Mouse (Mus musculus) adipocyte (in vitro differentiated cells): ENCODE measurements at regions not wholly inside any gene's neighbourhood (a gene's known extent, or its start where the extent isn't known, plus 50 kb on each side); places are given as distances from the start of the nearest gene placed in this dataset.

Experiments
- DNase-seq: peaks from one replicate; pipeline ENCODE4 v3.0.0-alpha.2; 2016; ENCODE audit warnings: low spot score

DNA sequence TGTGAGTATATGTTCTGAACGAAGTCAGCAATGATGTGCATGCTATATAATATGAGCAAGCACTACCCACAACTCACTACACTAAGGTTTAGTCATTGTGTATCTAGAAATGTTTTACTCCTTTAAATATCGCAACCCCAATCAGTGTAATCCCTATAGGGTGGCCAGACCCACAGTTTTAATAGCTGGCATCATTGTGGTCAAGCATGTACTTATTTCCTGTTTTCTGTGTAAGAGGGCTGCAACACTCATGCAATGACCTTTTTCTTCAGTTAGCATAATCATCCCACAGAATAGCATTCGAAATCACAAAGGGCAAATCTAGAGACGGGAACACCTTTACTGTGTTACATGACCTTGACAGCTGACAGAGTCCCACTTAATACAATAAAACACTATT is 333.3 kb downstream of the Insc start:
- DNase-seq: no peak

DNA sequence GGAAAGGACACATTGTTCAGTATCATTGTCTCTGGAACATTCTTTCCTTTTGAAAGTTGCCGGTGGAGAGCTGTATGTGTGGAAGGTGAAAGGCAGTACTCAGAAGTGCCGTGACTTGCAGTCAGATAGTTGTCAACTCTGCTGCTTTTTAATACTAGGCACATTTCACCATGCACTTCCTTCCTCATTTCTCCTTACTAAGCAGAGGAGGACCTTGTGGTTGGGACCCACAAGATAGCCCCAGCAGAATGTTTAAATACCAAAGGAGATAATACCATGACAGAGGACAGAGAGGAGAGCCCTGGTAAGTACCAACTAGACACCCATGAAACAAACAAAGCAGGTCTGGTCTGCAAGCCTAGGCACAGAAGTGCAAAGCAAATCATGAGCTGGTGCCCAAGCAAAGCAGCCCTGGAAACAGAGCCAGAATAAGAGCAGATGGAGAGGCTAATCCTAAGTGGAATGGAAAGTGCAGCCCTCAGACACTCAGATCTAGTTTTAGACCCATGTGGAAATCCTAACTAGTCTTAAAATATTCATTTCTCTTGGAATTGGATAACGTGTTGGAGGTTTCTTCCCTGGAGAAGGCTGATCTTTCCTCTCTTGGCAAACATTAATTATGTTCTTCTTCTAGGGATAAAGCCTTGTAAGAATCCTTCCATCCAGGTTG is 341.4 kb downstream of the Insc start:
- no peak for DNase-seq

DNA sequence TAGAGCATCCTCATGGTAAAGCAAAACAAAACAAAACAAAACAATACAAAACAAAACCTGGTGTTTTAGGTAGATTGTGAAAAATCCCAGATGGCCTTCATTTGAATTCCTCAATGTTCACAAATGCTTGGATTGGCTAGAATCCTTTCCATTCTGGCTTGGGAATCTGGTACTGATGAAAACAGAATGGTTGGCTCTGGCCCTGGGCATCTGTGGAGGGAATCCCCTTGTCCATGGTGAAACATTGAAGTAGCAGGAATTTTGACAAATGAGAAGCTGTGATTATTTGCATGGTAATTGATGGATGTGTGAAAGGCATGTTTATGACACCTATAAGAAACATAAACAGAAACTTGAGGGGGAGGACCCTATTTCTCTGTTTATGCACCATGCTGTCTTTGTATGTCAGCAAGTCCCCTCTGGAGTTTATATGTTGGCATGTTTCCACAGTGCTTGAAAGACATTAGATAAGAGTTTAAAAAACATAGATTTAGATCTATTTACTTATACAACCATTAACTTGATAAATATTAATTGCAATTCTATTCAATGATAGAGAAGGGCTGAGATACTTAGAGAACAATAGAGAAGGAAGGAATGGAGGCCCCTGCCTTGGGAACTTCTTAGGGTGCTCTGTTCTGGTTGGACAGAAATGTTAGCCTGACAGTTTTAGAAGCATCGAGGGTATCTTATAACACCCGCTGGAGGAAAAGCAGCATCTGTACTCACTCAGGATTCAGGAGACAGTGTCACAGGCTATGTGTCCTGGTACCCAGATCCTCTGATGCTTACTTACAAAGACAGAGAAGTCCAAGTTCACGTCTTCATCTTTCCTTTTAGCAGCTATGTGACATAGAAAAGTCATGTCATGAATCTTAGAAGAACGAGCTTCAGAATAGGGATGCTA is 343.3 kb downstream of the Insc start:
- no peak for DNase-seq

DNA sequence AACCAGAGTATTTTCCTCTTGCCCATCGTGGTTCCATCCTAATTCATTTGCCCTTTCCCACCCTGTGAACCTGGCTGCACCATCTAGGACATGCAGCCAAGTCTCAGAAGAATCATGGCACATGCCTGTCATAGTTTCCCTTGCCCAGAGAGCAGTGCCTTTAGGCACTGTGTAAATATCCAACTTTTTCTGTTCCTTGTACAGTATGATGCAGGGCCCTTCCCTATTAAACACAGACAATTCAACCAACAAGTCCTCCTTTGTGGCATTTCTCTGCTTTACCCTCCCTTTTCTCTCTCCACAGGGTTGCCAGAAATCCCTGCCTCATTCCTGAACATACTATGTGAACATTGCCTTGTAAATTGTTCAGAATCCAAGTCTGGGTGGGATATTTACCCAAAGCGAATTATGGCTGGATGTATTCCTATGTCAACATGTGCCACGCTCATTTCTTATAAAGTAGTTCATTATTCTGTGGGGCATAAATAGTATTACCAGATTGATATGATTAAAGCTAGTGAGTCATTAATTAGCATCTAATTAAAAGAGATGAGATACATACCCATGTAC is 349.1 kb downstream of the Insc start:
- DNase-seq: no peak

DNA sequence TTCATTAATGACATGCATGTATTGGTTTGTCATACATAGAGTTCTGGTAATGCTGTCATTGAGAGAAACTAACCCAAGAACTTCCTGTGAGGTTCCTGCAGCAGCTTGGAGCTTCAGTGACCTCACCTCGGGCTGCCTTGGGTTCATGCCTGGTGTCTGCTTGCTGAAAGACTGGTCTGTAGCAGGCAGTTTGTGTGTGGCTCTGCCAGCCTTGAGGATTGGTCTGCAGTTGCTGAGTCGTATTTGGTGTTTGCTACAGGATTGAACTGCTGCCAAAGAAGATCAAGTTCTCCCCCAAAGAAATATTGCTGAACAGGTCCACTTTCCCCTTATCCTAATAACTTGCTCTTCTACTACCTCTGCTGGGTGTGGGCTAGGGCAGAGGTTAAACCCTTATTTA is 362.5 kb downstream of the Insc start:
- DNase-seq: no peak

DNA sequence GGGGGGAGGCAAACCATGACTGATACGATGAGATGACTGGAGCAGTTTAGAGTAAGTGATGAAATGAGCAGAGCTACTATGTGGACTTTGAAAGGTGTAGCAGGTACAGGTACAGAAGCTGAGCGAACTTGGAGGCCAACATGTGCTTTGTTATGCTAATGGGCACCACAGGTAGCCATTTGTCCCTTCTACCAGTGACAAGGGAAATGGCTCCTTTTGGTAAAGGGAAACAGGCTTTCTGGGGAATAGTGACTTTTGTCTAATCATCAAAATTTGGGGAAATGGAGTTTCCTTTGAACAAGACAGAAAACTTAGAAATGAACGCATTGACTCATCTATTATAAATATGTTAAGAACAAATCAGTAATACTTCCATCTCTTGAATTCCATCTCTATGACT is 368.8 kb downstream of the Insc start:
- DNase-seq: no peak

DNA sequence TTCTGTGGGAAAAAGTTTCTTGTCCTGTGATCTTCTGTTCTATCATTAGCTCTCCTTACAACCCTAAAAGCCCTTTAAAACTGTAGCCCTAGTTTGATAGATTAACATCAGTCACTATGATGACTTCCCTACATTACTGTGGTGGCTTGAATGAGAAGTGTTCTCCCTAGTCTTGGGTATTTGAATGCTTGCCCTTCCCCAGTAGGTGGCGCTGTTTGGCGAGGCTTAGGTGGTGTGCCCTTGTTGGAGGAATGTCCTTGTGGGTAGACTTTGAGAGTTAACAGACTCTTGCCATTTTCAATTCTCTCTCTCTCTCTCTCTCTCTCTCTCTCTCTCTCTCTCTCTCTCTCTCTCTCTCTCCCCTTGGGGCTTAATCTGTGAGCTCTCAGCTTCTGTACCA is 379.8 kb downstream of the Insc start:
- DNase-seq: no peak

DNA sequence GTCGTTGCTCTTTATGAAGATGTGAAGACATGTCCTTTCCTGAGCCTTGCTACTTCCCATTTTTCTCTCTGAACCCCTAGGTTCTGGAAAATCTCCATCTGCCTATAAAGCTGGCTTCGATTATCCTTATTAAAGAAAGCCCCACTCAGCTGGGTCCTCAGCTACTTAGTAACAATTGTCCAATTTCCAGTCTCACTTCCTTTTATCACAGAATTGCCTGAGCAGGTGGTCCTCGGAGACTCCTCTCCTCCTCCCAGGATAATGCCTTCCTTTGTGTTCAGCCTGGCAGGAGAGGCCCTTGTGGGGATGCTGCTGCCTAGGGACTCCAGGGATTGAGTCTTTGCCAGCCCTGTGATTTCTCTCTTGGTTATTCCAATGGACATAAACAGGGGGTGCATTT is 385.5 kb downstream of the Insc start:
- no peak for DNase-seq

DNA sequence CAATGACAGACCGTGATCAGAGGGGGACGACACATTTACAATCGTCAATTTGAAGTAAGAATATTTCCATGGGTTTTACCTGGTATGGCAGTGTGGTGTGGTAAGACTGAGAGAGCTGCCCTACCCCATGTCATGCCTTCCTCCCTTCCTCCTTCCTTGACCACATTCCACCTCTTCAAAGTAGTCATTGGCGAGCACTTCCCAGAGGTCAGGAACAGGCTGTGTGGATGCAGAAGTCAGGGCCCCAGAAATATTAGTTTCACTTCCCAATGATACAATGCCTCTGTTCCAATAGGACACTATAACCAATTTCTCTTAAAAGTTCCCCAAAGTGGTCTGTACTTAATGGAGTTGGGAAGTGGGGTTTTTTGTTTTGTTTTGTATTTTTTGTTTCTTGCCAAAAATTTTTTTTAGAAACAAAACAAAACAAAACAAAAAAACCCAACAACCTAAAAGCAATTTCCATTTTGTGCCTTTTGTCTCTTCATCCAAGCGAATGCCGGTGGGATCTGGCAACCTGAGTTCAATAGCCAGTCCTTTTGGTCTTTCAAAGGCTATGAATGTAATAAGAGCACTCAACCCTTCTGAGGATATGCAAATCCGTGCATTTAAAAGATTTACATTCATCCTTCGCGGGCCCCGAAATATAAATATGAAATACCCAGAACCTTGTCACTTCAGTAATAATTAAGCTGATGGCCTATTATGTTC is 387.9 kb downstream of the Insc start:
- DNase-seq: no peak

DNA sequence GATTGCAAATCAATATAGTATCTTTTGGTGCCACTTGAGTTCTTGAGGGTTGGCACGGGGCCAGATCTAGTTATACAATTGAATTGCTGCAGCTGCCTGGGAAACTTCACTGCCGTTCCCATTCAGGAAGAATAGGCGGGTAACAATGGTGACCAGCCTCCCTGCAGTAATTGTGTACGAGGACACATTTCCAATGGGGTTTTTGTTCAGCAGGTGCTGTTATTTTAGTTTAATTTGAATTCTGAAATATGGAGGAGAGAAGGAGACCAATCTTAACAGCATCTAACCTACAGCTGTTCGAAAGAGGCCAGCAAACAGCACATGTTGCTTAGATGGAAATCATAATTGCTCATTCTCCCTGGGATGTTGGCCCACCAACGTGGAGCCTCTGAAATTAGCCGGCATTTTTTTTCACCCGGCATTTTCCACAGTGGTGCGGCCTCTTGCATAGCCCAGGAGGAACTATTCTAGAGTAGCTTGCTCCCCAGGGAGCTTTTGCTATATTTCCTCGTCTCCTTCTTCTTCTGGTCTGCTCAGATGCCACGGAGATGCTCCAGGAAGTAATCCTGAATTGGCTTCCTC is 388.6 kb downstream of the Insc start:
- DNase-seq: no peak

DNA sequence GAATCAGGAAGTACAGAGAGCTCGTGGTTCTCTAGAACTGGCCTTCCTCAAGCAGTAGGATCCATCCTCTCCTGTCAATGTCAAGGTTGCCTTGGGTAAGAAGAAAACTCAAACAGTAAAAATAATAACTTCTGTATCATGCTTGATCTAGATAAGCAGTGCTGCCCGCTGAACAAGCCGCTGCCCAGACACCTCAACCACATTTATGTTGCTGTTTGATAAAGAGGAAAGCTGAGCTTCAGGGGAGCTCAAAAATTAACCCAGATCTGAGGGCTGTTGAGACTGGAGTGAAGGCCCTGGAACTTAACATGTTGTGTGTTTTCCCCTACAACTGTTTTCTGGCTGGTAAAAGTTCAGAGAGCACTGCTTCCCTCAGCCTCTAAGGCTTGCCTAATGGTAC is 389.1 kb downstream of the Insc start:
- no peak for DNase-seq

DNA sequence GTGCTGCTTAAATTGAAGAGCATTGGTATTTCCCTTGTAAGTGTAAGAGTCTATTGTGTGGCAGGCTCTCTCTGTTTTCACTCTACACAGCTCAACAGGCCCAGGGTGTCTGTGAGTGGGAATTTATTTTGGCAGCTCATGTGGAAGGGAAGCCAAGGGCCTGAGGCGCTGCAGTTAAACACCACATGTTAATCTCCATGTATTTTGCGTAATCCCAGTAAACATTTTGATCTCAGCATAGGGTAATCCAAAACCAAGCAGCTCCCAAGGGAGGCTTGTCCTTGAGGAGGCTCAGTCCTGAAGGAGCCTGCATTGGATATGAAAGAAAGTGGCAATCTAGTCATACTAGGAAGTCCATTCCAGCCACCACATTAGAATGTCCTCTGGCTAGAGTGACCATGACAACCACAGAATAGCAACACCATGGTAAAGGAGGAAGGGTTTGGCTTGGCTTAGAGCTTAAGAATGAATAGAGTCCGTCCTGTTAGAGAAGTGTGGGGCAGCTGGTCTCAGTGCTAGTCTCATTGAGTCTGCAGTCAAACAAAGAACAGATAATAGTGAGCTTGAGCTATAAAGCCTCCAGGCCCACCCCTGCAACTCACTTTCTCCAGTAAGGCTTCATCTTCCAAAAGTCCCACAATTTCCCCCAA is 391.6 kb downstream of the Insc start:
- no peak for DNase-seq

DNA sequence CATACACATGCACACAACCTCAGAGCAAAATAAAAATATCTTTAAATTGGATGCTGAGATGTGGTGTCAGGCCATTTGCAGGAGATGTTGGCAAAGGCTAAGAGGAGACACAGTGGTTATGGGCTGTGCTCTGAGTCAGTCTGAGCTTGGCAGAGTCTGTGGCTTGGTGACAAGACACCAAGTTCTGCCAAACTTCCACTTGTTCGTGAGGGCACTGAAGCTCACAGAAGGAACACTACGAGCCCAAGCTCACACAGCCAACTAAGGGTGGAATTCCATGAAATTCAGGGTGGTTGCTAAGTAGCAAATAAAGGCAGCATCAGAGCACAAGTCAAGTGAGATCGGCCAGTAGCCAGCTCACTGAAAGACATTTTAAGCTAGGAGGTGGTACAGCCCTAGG is 396.8 kb downstream of the Insc start:
- no peak for DNase-seq

DNA sequence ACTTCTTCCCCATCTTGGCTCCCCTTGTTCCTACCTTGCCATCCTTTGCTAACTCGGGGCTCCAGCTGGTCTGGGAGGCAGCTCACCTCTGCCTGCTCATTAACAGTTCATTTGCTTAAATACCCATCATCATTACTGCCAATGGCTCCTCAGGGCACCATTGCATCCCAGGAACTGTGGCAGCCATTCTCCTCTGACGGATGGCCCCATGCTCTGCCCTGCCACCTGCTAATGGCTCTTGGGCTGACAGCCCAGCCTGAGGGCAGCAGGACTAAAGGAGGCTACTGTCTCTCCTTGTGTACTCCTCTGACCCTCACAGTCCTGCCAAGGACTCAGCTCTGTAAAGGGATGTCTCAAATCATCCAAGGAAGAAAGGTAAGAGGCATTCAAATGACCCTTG is 398.7 kb downstream of the Insc start:
- no peak for DNase-seq

DNA sequence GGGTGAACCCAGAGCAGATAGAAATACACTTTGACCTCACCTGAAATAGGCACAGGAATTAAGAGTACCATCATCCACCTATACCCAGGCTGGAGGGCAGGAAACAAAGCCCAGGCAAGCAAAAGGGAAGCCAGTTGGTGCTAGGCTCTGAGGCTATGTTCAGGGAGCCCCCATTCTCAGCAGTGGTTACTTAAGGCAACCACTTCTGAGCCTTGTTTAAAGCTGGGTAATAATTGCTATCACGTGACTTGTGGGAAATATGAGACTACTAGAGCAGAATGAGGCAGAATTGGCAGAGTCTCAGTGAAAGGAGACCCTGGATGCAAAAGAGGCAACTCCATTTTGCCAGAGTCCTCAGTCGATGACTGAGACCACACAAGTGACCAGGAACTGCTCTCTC is 401.5 kb downstream of the Insc start:
- no peak for DNase-seq

DNA sequence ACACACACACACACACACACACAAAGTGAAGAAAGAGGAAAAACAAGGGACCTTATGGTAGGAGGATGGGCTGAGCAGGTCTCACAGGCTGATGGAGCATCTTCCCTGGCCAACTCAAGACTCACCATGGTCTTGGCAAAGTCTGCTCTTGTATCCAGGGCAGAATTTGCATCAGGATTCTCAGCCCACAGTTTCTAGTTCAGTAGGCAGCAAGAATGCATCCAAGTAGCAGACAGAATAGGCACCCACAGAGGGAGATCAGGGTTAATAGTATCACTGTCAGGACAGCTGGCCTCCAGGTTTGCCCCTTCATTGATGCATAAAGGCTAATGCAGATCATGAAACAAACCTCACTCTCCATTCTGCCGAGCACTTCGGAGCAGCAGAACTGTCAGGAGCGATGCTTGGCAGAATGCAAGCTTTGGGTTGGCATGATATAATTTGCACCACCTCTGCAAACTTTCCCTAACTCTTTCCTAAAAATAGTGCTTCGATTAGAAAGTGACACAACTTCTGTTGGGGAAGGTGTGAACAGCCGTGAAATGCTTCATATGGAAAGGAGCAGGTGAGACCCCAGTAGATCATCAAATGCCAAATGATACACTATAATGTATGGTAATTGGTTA is 404.0 kb downstream of the Insc start:
- DNase-seq: no peak

DNA sequence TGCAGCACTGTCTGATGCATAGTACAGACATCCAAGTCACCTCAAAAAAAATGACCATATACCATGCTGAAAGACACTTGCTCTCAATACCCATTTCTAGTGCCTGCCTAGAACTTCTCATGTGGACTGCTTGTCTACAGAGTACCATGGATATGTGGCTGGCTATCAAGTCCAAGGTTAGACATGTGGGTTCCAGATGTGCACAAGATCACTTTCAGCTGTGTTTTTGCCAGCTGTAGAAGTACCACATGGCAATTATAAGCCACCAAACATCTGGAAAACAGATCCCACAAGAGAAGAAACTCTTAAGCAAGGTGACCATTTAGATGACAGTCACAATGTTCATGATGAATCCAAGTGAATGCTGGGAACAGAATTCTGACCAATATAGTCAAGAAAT is 409.8 kb downstream of the Insc start:
- no peak for DNase-seq

DNA sequence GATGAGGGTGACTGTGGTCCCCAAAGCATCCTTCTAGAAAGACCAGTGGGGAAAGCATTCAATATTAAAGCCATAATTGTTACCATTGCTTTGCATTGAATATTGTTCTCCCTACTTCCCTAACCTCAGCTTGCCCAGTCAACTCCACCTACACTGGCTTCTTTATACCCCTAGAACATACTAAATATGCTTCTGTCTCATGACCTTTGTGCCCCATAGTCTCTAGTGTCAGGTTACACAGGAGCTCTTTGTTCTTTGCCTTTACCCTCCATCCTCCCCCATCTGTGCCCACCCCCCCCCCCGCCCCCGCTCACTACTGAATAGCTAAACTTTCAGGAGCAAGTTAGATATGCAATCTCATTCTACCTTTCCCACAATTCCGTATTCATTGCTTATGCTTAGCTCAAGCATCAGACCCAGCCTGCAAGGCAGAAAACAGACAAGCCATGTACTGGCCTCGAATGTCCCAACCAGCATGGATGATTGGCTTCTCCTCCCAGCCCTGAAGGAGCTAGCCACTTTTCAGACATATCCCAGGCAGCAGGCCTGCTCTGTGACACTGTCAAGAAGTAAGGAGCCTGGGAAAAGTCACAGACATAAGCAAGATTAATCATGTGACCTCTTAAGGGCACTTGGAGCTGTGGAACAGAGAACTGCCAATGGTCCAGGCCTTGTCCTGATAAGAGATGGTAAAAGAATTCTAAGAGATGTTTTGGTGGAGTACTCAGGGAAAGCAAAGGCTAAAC is 410.4 kb downstream of the Insc start:
- no peak for DNase-seq

DNA sequence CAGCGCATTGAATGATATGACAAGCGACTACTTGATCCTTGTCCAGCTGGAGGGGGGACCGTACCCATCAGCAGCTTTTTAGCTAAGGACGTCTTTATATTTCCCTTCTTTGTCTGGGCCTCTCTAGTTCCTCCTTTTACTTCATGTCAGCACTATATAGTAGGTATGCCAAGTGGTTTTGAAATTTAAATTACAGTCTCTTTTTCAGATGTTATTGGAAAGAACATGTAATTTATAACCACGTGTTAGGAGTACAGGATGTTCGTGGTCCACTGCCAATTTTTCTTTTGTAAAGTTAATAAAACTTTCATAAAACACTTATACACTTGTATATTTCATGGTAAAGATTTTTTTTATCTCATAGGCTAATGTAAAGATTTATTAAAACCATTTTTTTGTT is 426.5 kb downstream of the Insc start:
- DNase-seq: no peak

DNA sequence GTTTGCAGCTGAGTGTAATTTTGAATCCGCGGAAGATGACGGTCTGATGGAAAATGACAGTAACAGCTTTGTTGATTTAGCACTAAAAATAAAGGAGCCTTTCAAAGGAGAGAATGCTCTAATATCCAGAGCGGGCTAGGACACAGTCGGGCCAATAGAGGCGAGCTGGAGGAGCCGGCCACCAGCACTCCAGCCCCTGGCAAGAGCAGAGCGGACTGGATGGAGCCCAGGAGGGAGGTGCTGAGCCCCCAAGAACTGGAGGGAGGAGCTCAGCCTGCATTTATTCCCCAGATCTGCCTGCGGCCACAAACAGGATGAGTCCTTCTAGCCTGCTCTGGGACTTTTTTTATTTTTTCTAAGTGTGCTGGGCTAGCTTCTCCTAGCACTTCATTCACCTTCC is 426.9 kb downstream of the Insc start:
- DNase-seq: no peak

DNA sequence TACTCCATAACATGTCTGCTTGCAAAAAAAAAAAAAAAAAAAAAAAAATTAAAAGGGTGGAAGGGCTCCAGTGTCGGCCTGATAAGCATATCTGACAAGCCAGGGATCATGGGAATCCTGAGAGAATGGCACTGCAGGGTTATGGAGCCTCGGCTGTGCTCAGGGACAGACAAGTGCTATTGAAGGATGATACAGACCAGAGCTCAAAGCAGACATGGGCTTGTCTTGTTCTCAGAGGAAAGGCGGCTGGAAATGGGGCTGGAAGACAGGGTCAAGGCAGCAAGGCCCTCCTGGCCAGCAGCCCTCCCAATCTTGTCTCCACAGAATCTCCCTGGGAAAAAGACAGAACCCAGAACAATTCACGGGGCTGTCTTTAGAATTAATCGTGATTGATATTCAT is 449.0 kb downstream of the Insc start:
- no peak for DNase-seq
